Mouse (Mus musculus) limb, embryonic 11.5 days (tissue): ENCODE measurements around the gene Rora. TPM values are rescaled to one million over a fixed set of nuclear protein-coding genes. Genes with fewer than 3 reads are reported as not detected.
A peak's percentile ranks its signal among the peaks of the same experiment; 100 is the strongest.

ENCODE experiments used
- ATAC-seq: fragments of 200-750 bp; cut with Nextera tagmentation; 2 replicates; pipeline ENCODE4 v1.8.0; 2017; ENCODE audit warnings: low read depth; ENCODE audit not compliant: insufficient number of reproducible peaks, low FRiP score, low TSS enrichment
- DNase-seq: peaks from one replicate; pipeline ENCODE4 v3.0.0-alpha.2; 2015; ENCODE audit warnings: low spot score
- H3K27ac ChIP-seq: fragments of 300-500 bp; sonication (generic); replicated peaks from 2 replicates; pipeline ENCODE4 v1.5.1; 2014; ENCODE audit warnings: low read depth, mild to moderate bottlenecking, low read length
- H3K27me3 ChIP-seq: fragments of 300-500 bp; sonication (generic); 2 replicates; pipeline ENCODE4 v1.6.1; 2014; ENCODE audit warnings: mild to moderate bottlenecking, low read length, mixed read lengths; ENCODE audit not compliant: control insufficient read depth, insufficient read depth
- H3K36me3 ChIP-seq: fragments of 300-500 bp; sonication (generic); 2 replicates; pipeline ENCODE4 v1.6.1; 2014; ENCODE audit warnings: mild to moderate bottlenecking, low read length, moderate library complexity, mixed read lengths; ENCODE audit not compliant: control insufficient read depth, insufficient read depth
- H3K4me1 ChIP-seq: fragments of 300-500 bp; sonication (generic); 2 replicates; pipeline ENCODE4 v1.6.1; 2014; ENCODE audit warnings: low read length, mixed read lengths; ENCODE audit not compliant: control insufficient read depth, insufficient read depth
- H3K4me2 ChIP-seq: fragments of 300-500 bp; sonication (generic); 2 replicates; pipeline ENCODE4 v1.6.1; 2014; ENCODE audit warnings: low read depth, mild to moderate bottlenecking, moderate library complexity; ENCODE audit not compliant: severe bottlenecking
- H3K4me3 ChIP-seq: fragments of 300-500 bp; sonication (generic); 2 replicates; pipeline ENCODE4 v1.5.1; 2014; ENCODE audit warnings: low read depth, low read length
- H3K9ac ChIP-seq: fragments of 300-500 bp; sonication (generic); 2 replicates; pipeline ENCODE4 v1.6.1; 2014; ENCODE audit warnings: mild to moderate bottlenecking, low read length
- H3K9me3 ChIP-seq: fragments of 300-500 bp; sonication (generic); 2 replicates; pipeline ENCODE4 v1.6.1; 2016; ENCODE audit warnings: low read length; ENCODE audit not compliant: control insufficient read depth
- WGBS: fragments of 180-500 bp; shearing (Covaris S2); extraction: QIAGEN DNeasy Blood & Tissue Kit; methylation state at CpG from one replicate; pipeline ENCODE4 v1.1.7; 2014; 5-methylcytosine and 5-hydroxymethylcytosine counted together
- polyA plus RNA-seq: library from polyadenylated mRNA; unstranded; fragments of >200 nt; fragmentation: Nextera tagmentation; extraction: Ambion mirVana; gene quantifications from 2 replicates; pipeline ENCODE4 v1.2.1, GENCODE M21; 2014

Rora gene
- polyA plus RNA-seq, 1 experiment from 2014 or later, result 3.1 TPM

- no peak for ATAC-seq
- WGBS, result 78% methylated on average over 4 of the region's 4 CpGs
- H3K36me3 ChIP-seq, result no peaks in the 10 kb centered on the region
- DNase-seq, result no peak
- H3K27ac ChIP-seq, result no peak overlapping the region
- no peaks in the 10 kb centered on the region for H3K27me3 ChIP-seq
- H3K9ac ChIP-seq, result no peak overlapping the region
- H3K4me1 ChIP-seq, result no peaks in the 10 kb centered on the region
- no peak overlapping the region for H3K4me3 ChIP-seq
- no peak overlapping the region for H3K4me2 ChIP-seq
- no peaks in the 10 kb centered on the region for H3K9me3 ChIP-seq
These were observed 261.1 kb downstream of the Rora start for GRCm38 (mm10) chr9:68914541-68915275.

DNA sequence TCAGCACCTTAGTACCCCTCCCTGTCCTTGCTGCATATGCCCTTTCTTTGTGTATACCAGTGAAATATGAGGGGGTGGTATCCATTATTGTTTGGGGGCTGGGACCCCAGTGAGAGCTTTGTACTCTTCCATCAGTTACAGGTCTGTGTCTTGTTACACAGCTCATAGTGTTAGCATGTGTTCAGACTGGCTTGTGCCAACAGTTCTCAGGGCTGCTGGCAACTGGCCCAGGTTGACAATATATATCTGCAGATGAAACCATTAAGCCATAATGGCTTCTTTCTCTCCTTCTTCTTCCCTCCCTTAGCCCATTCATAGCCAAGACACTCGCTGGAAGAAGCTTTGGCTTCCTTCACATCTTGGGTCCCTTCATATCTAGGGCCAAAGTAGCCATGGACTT, 263.2 kb downstream of the Rora start:
- Histone ChIP-seq H3K4me2 (no peak overlapping the region), H3K9me3 (no peaks in the 10 kb centered on the region), H3K27ac (no peak overlapping the region), H3K9ac (no peak overlapping the region), H3K36me3 (no peaks in the 10 kb centered on the region), H3K4me3 (no peak overlapping the region), H3K27me3 (no peaks in the 10 kb centered on the region), H3K4me1 (no peaks in the 10 kb centered on the region)
- ATAC-seq, result no peak
- WGBS, result 73% methylated on average over 1 of the region's 1 CpGs
- no peak for DNase-seq

GRCm38 (mm10) chr9:68923128-68923601, 269.6 kb downstream of the Rora start:
- Histone ChIP-seq H3K4me1 (no peaks in the 10 kb centered on the region), H3K4me2 (no peak overlapping the region), H3K9me3 (no peaks in the 10 kb centered on the region), H3K9ac (no peak overlapping the region), H3K27ac (no peak overlapping the region), H3K27me3 (no peaks in the 10 kb centered on the region), H3K4me3 (no peak overlapping the region), H3K36me3 (no peaks in the 10 kb centered on the region)
- ATAC-seq (no peak), DNase-seq (no peak)
- 93% methylated on average over 12 of the region's 12 CpGs for WGBS

DNA sequence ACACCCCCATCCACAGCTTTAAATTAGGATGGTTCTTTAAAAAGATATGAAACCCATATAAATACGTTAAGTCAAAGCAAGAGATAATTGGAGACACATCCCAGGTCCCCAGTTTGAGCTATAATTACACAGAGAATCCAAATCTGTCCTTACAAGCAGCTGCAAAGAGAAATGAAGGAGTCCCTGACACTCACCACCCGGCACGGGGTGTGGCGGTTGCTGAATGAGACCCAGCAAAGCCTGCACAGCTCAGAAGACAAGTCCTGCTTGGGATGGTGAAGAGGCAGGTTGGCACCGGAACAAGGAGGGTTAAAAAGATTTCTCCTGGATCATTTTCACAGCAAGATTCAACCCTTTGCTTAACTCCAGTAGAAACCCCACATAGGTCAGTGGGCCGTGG, 272.8 kb downstream of the Rora start:
- Histone ChIP-seq H3K36me3 (no peaks in the 10 kb centered on the region), H3K27ac (no peak overlapping the region), H3K4me2 (no peak overlapping the region), H3K27me3 (no peaks in the 10 kb centered on the region), H3K9me3 (no peaks in the 10 kb centered on the region), H3K9ac (no peak overlapping the region), H3K4me3 (no peak overlapping the region), H3K4me1 (peaks cover 4% of the 10 kb centered on the region; the same call in 1 of the 2 replicates)
- 91% methylated on average over 6 of the region's 6 CpGs for WGBS
- DNase-seq (no peak), ATAC-seq (no peak)

GRCm38 (mm10) chr9:68933159-68933558, 279.6 kb downstream of the Rora start:
- WGBS, result 58% methylated on average over 3 of the region's 3 CpGs
- ATAC-seq, result no peak

GRCm38 (mm10) chr9:68934238-68934637, 280.7 kb downstream of the Rora start:
- Histone ChIP-seq H3K9me3 (peaks cover 3% of the 10 kb centered on the region; the same call in 1 of the 2 replicates), H3K4me2 (no peak overlapping the region), H3K27ac (no peak overlapping the region), H3K4me1 (peaks cover 4% of the 10 kb centered on the region; the same call in 1 of the 2 replicates), H3K4me3 (no peak overlapping the region), H3K36me3 (no peaks in the 10 kb centered on the region), H3K9ac (no peak overlapping the region), H3K27me3 (no peaks in the 10 kb centered on the region)
- ATAC-seq (no peak), DNase-seq (no peak)
- WGBS, result 88% methylated on average over 4 of the region's 4 CpGs

More at GRCm38 (mm10) chr9:68933159-68933558, 279.6 kb downstream of the Rora start:
- Histone ChIP-seq H3K36me3 (no peaks in the 10 kb centered on the region), H3K9ac (no peak overlapping the region), H3K9me3 (peaks cover 3% of the 10 kb centered on the region; the same call in 1 of the 2 replicates), H3K27ac (no peak overlapping the region), H3K27me3 (no peaks in the 10 kb centered on the region), H3K4me3 (no peak overlapping the region), H3K4me2 (no peak overlapping the region), H3K4me1 (peaks cover 4% of the 10 kb centered on the region; the same call in 1 of the 2 replicates)
- DNase-seq, result no peak

GRCm38 (mm10) chr9:68935611-68936010, 282.0 kb downstream of the Rora start:
- Histone ChIP-seq H3K27me3 (no peaks in the 10 kb centered on the region), H3K4me3 (no peak overlapping the region), H3K9me3 (peaks cover 3% of the 10 kb centered on the region; the same call in 1 of the 2 replicates), H3K4me2 (no peak overlapping the region), H3K36me3 (no peaks in the 10 kb centered on the region), H3K4me1 (peaks cover 4% of the 10 kb centered on the region; the same call in 1 of the 2 replicates), H3K27ac (no peak overlapping the region), H3K9ac (no peak overlapping the region)
- ATAC-seq (no peak), DNase-seq (peak; percentile 32)
- WGBS, result 69% methylated on average over 11 of the region's 11 CpGs

- peaks cover 3% of the 10 kb centered on the region; the same call in 1 of the 2 replicates for H3K9me3 ChIP-seq
- DNase-seq (no peak), ATAC-seq (no peak)
- H3K27ac ChIP-seq, result no peak overlapping the region
- no peak overlapping the region for H3K9ac ChIP-seq
- 0 out of 2 replicates have a peak, but pooled peaks cover 2% of the 10 kb centered on the region for H3K27me3 ChIP-seq
- no peak overlapping the region for H3K4me3 ChIP-seq
- 69% methylated on average over 7 of the region's 7 CpGs for WGBS
- H3K4me2 ChIP-seq, result no peak overlapping the region
- no peaks in the 10 kb centered on the region; the same call in 1 of the 2 replicates for H3K4me1 ChIP-seq
- H3K36me3 ChIP-seq, result no peaks in the 10 kb centered on the region
These were observed 287.5 kb downstream of the Rora start for GRCm38 (mm10) chr9:68941037-68941436.
